Mouse (Mus musculus): Measurements from ENCODE around the gene Pigk.

- TF ChIP-seq EP300 (optimal IDR thresholded peaks at IDR 0.05) (no peak), CTCF (IDR thresholded peaks at IDR 0.05; ENCODE audit: low read depth) (no peak)
Measured at GRCm38 (mm10) chr3:152821202-152821601, 107.3 kb downstream of the Pigk start.

All from stomach, postnatal 0 days (tissue).